Comparison of ENCODE assay signal across 19 mouse cellular contexts in genomic region chr9:95653363-95653762, GRCm38 (mm10). TPM values are rescaled to one million over a fixed set of nuclear protein-coding genes. Genes with fewer than 3 reads are reported as not detected.
A peak's percentile ranks its signal among the peaks of the same experiment; 100 is the strongest.
DNase-seq lines count a peak whose midpoint lies in the region; ATAC-seq lines count a peak whose summit lies in the region.
"Had no signal": no experiment of that assay in that cellular context is flagged by ENCODE, and none has a peak within 500 bp of the region (broad histone marks: within the 10 kb centered on the region; RNA-seq: fewer than 3 reads in every experiment).

No protein-coding gene starts in this region.

- WGBS in kidney, embryonic 14.5 days, result 90% methylated on average over 6 of the region's 6 CpGs
- 66% methylated on average over 6 of the region's 6 CpGs for WGBS in heart, embryonic 15.5 days
- 96% methylated on average over 6 of the region's 6 CpGs for WGBS in hindbrain, embryonic 13.5 days

- ATAC-seq in kidney, embryonic 14.5 days (ENCODE audit: low FRiP score, low TSS enrichment), result no peak
- no peak for ATAC-seq in heart, embryonic 15.5 days (replicated peaks; ENCODE audit: insufficient number of reproducible peaks, insufficient read depth, low FRiP score, low read depth)
- no peak for ATAC-seq in hindbrain, embryonic 13.5 days (ENCODE audit: low FRiP score)

- H3K4me3 ChIP-seq in kidney, embryonic 14.5 days (ENCODE audit: low read length), result no peak overlapping the region
- H3K4me3 ChIP-seq in heart, embryonic 15.5 days, result no peak overlapping the region
- H3K4me3 ChIP-seq in hindbrain, embryonic 13.5 days, result no peak overlapping the region
- H3K4me3 ChIP-seq: erythroblast, embryonic 14.5 days; layer of hippocampus, adult 2 months; limb, embryonic 10.5 days; liver, embryonic 13.5 days; neural tube, embryonic 13.5 days had no signal

- no peaks in the 10 kb centered on the region for H3K4me1 ChIP-seq in kidney, embryonic 14.5 days (ENCODE audit: control insufficient read depth, insufficient read depth, low read length)
- 0 out of 2 replicates have a peak, but pooled peaks cover 3% of the 10 kb centered on the region for H3K4me1 ChIP-seq in heart, embryonic 15.5 days (replicated peaks)
- H3K4me1 ChIP-seq in hindbrain, embryonic 13.5 days (replicated peaks), result no peaks in the 10 kb centered on the region
- H3K4me1 ChIP-seq: limb, embryonic 10.5 days; liver, embryonic 13.5 days; neural tube, embryonic 13.5 days had no signal

- no peak overlapping the region for H3K4me2 ChIP-seq in kidney, embryonic 14.5 days (replicated peaks; ENCODE audit: low read depth, low read length)
- no peak overlapping the region for H3K4me2 ChIP-seq in heart, embryonic 15.5 days
- no peak overlapping the region for H3K4me2 ChIP-seq in hindbrain, embryonic 13.5 days
- H3K4me2 ChIP-seq: liver, embryonic 13.5 days; neural tube, embryonic 13.5 days had no signal

- DNase-seq in adrenal gland, adult 2 months, result peak; percentile 45
- no peak for DNase-seq in adrenal gland, postnatal 4 days (ENCODE audit: low spot score in 2 of 2)
- DNase-seq in kidney, adult 11 months, result peak; percentile 13
- DNase-seq in kidney, postnatal 36 days, result peak; percentile 18 to 73
- no peak for DNase-seq in thymus, postnatal 10 days (ENCODE audit: low spot score in 2 of 2)
- DNase-seq: cerebellum, adult 9-11 months; gastrocnemius, postnatal 25 days; liver, embryonic 13.5 days; lung, postnatal 10 days; thymus, postnatal 4 days had no signal

- H3K27ac ChIP-seq in kidney, embryonic 14.5 days (ENCODE audit: low read depth, low read length), result no peak overlapping the region
- H3K27ac ChIP-seq in heart, embryonic 15.5 days, result peak overlapping the region; percentile 16; the same call in 1 of the 2 replicates
- no peak overlapping the region for H3K27ac ChIP-seq in hindbrain, embryonic 13.5 days
- H3K27ac ChIP-seq: layer of hippocampus, adult 2 months; limb, embryonic 10.5 days; liver, embryonic 13.5 days; neural tube, embryonic 13.5 days had no signal

- no peaks in the 10 kb centered on the region for H3K27me3 ChIP-seq in kidney, embryonic 14.5 days (ENCODE audit: control insufficient read depth, insufficient read depth, low read length)
- H3K27me3 ChIP-seq in heart, embryonic 15.5 days, result no peaks in the 10 kb centered on the region
- no peaks in the 10 kb centered on the region for H3K27me3 ChIP-seq in hindbrain, embryonic 13.5 days
- H3K27me3 ChIP-seq: CH12.LX; liver, embryonic 13.5 days; neural tube, embryonic 13.5 days had no signal

- H3K9me3 ChIP-seq in kidney, embryonic 14.5 days (ENCODE audit: control insufficient read depth, low read length), result no peaks in the 10 kb centered on the region
- no peaks in the 10 kb centered on the region; the same call in 1 of the 2 replicates for H3K9me3 ChIP-seq in heart, embryonic 15.5 days (replicated peaks)
- no peaks in the 10 kb centered on the region for H3K9me3 ChIP-seq in hindbrain, embryonic 13.5 days
- H3K9me3 ChIP-seq: limb, embryonic 10.5 days; liver, embryonic 13.5 days; neural tube, embryonic 13.5 days had no signal

- H3K9ac ChIP-seq in kidney, embryonic 14.5 days (ENCODE audit: low read depth, low read length), result no peak overlapping the region
- no peak overlapping the region for H3K9ac ChIP-seq in heart, embryonic 15.5 days
- H3K9ac ChIP-seq in hindbrain, embryonic 13.5 days, result no peak overlapping the region
- H3K9ac ChIP-seq: liver, embryonic 13.5 days; neural tube, embryonic 13.5 days had no signal

- no peaks in the 10 kb centered on the region for H3K36me3 ChIP-seq in kidney, embryonic 14.5 days (ENCODE audit: control insufficient read depth, insufficient read depth, low read length)
- H3K36me3 ChIP-seq in heart, embryonic 15.5 days, result no peaks in the 10 kb centered on the region
- no peaks in the 10 kb centered on the region for H3K36me3 ChIP-seq in hindbrain, embryonic 13.5 days
- H3K36me3 ChIP-seq: neural tube, embryonic 13.5 days had no signal

RNA-seq across cellular contexts. Expression of gene Pcolce2, which starts 16.0 kb away (rescaled TPM):
- 1 to 10 TPM; 5.6 to 8.0 TPM for total RNA-seq in adrenal gland, adult 2 months (2021)
- polyA plus RNA-seq in adrenal gland, adult 2 months (2012; rRNA removed), result 0.18 and 0.34 TPM in 2 replicates
- total RNA-seq in adrenal gland, postnatal 4 days (2021), result 1 to 10 TPM; 1.8 to 2.3 TPM
- 1.5 and 1.6 TPM in 2 replicates for polyA plus RNA-seq in kidney, embryonic 14.5 days (2014; fragmentation: Nextera tagmentation; extraction: Ambion mirVana)
- polyA plus RNA-seq in heart, embryonic 15.5 days (2015; fragmentation: Nextera tagmentation; extraction: Ambion mirVana), result 0.97 and 3.5 TPM in 2 replicates
- polyA plus RNA-seq in hindbrain, embryonic 13.5 days (2015; fragmentation: Nextera tagmentation; extraction: Ambion mirVana), result 3.3 and 3.6 TPM in 2 replicates
- total RNA-seq: hematopoietic stem cell, adult 5-6 weeks had no signal
- polyA plus RNA-seq: erythroblast, embryonic 14.5 days had no signal

Comparison
In these comparisons a context has a peak if more than half of its experiments do, and no peak if none do; other contexts are left out.
1. DNase-seq: peak in adrenal gland, adult 2 months (single experiment), kidney, adult 11 months (single experiment) and kidney, postnatal 36 days (2 of 2); none in adrenal gland, postnatal 4 days (0 of 2) and thymus, postnatal 10 days (0 of 2).